Mouse (Mus musculus): ENCODE data around the gene Hif3a.

- TF ChIP-seq CTCF (IDR thresholded peaks at IDR 0.05; ENCODE audit: low read depth, low read length), result no peak
- no peak for TF ChIP-seq POLR2A (IDR thresholded peaks at IDR 0.05; ENCODE audit: extremely low read depth, insufficient read depth, low read length)
These were observed 36.2 kb downstream of the Hif3a start for GRCm38 (mm10) chr7:17025896-17026622.

Data from liver, adult 2 months (tissue).